Mouse (Mus musculus): Measurements from ENCODE around the gene Otoa. TPM values are rescaled to one million over a fixed set of nuclear protein-coding genes. Genes with fewer than 3 reads are reported as not detected.
A peak's percentile ranks its signal among the peaks of the same experiment; 100 is the strongest.

The Otoa gene
- 0.08 and 0.38 TPM in 2 replicates for polyA plus RNA-seq (2012; rRNA removed)

GRCm38 (mm10) chr7:121081350-121081749 is at the start of gene Otoa:
Gene Otoa, plus strand, starts transcription at chr7:121081650.
- Histone ChIP-seq H3K27me3 (ENCODE audit: control insufficient read depth, insufficient read depth, low read length) (no peaks in the 10 kb centered on the region), H3K36me3 (ENCODE audit: control insufficient read depth, insufficient read depth, low read length) (peaks cover 11% of the 10 kb centered on the region), H3K27ac (ENCODE audit: insufficient read depth, low read depth, low read length) (no peak within 1 kb of the TSS), H3K4me1 (ENCODE audit: control insufficient read depth, insufficient read depth, insufficient read length, low read length) (no peaks in the 10 kb centered on the region), H3K4me3 (ENCODE audit: low read depth, low read length) (no peak within 1 kb of the TSS)
- 84% methylated on average over 4 of the region's 4 CpGs for WGBS
- TF ChIP-seq POLR2A (IDR thresholded peaks at IDR 0.05; ENCODE audit: low read depth, low read length) (no peak), CTCF (IDR thresholded peaks at IDR 0.05; ENCODE audit: extremely low read depth, insufficient read length, insufficient replicate concordance, low read depth, low read length) (no peak)

DNA sequence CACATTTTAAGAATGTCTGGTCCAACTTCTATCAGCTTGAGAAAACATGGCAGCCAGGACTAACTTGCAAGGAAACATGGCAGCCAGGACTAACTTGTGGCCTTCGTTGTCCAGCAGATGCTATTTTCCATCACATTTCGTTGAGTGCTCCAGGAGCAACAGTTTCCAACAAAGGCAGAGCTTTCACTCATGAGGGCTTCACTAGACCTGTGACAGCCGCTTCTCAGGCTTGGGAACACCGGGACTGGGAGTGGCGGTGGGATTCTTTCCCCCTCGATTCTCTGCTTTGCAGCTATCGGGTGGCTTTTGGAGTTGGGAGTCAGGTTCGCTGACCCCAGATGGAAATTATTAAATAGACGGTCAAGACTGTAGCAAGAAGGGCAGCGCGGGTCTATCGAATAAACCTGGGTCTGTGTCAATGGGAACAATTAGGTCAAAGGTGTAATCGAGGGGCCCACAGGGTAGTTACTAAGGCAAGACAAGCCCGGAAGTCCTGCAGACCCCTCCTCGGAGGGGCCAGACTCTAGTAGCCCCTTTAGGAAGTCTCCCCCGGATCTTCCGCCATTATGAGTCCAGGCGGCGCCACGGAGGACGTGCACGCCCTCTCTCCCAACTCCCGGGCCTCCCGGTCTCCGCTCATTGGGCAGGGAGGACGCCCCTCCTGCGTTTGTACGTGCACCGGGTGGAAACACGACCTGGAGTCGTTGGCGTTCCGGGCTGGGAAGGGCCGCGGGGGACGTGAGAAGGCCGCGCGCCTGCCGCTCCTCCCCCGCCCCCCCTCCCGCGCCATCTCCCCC is 47.4 kb upstream of the Otoa start, which contains the start of gene Mettl9:
Gene Mettl9 (plus strand): TSS at position 590 of the 797 bp plus-strand sequence.
- WGBS = 2% methylated on average over 42 of the region's 43 CpGs
- H3K27me3 ChIP-seq (ENCODE audit: control insufficient read depth, insufficient read depth, low read length) = no peaks in the 10 kb centered on the region
- H3K27ac ChIP-seq (ENCODE audit: insufficient read depth, low read depth, low read length) = peak within 1 kb of the TSS; percentile 76
- H3K36me3 ChIP-seq (ENCODE audit: control insufficient read depth, insufficient read depth, low read length) = no peaks in the 10 kb centered on the region
- TF ChIP-seq POLR2A (IDR thresholded peaks at IDR 0.05; ENCODE audit: low read depth, low read length) (peak; percentile 89), CTCF (IDR thresholded peaks at IDR 0.05; ENCODE audit: extremely low read depth, insufficient read length, insufficient replicate concordance, low read depth, low read length) (no peak)
- peaks cover 8% of the 10 kb centered on the region; the same call in 1 of the 2 replicates for H3K4me1 ChIP-seq (ENCODE audit: control insufficient read depth, insufficient read depth, insufficient read length, low read length)
- peak within 1 kb of the TSS; percentile 97 for H3K4me3 ChIP-seq (ENCODE audit: low read depth, low read length)

- no peaks in the 10 kb centered on the region for H3K27me3 ChIP-seq (ENCODE audit: control insufficient read depth, insufficient read depth, low read length)
- peaks cover 8% of the 10 kb centered on the region; the same call in 1 of the 2 replicates for H3K4me1 ChIP-seq (ENCODE audit: control insufficient read depth, insufficient read depth, insufficient read length, low read length)
- no peaks in the 10 kb centered on the region for H3K36me3 ChIP-seq (ENCODE audit: control insufficient read depth, insufficient read depth, low read length)
- H3K4me3 ChIP-seq (ENCODE audit: low read depth, low read length) = peak overlapping the region; percentile 97
- TF ChIP-seq POLR2A (IDR thresholded peaks at IDR 0.05; ENCODE audit: low read depth, low read length) (no peak), CTCF (IDR thresholded peaks at IDR 0.05; ENCODE audit: extremely low read depth, insufficient read length, insufficient replicate concordance, low read depth, low read length) (no peak)
- under 1% methylated on average over 63 of the region's 63 CpGs for WGBS
- peak overlapping the region; percentile 76 for H3K27ac ChIP-seq (ENCODE audit: insufficient read depth, low read depth, low read length)
Observed at GRCm38 (mm10) chr7:121034701-121035141, 46.7 kb upstream of the Otoa start.

DNA sequence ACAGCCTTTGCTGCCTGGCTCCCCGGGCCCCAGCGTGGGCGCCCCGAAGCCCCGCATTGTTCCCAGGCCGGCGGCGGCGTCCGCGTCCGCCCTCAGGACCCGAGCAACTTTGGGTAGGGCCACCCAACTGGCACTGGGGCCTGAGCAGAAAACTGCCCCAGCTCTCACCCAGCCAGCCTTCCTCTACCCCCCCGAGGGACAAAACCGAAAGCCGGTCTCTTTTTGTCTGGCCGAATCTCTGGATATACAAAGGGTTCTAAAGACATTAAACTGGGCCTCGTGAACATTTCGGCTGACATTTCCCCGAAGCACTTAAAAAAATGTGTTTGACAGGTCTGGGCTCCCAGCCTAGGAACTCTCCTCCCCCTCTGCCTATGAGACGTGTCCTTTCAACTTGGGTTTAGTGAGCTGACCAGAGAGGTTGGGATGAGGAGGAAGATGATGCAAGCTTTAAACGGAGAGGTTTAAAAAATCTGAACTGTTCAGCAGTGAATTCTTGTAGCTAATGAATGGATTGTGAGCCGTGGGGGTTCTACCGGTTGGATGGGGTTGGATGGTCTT is 46.2 kb upstream of the Otoa start:
- TF ChIP-seq POLR2A (IDR thresholded peaks at IDR 0.05; ENCODE audit: low read depth, low read length) (no peak), CTCF (IDR thresholded peaks at IDR 0.05; ENCODE audit: extremely low read depth, insufficient read length, insufficient replicate concordance, low read depth, low read length) (no peak)
- peaks cover 8% of the 10 kb centered on the region; the same call in 1 of the 2 replicates for H3K4me1 ChIP-seq (ENCODE audit: control insufficient read depth, insufficient read depth, insufficient read length, low read length)
- no peaks in the 10 kb centered on the region for H3K36me3 ChIP-seq (ENCODE audit: control insufficient read depth, insufficient read depth, low read length)
- H3K27ac ChIP-seq (ENCODE audit: insufficient read depth, low read depth, low read length) = peak overlapping the region; percentile 76
- no peaks in the 10 kb centered on the region for H3K27me3 ChIP-seq (ENCODE audit: control insufficient read depth, insufficient read depth, low read length)
- H3K4me3 ChIP-seq (ENCODE audit: low read depth, low read length) = peak overlapping the region; percentile 97
- under 1% methylated on average over 24 of the region's 24 CpGs for WGBS

- TF ChIP-seq POLR2A (IDR thresholded peaks at IDR 0.05; ENCODE audit: low read depth, low read length) = no peak
- no peak for TF ChIP-seq CTCF (IDR thresholded peaks at IDR 0.05; ENCODE audit: extremely low read depth, insufficient read length, insufficient replicate concordance, low read depth, low read length)
- Histone ChIP-seq H3K4me1 (ENCODE audit: control insufficient read depth, insufficient read depth, insufficient read length, low read length) (peaks cover 19% of the 10 kb centered on the region; the same call in 1 of the 2 replicates), H3K27me3 (ENCODE audit: control insufficient read depth, insufficient read depth, low read length) (no peaks in the 10 kb centered on the region), H3K36me3 (ENCODE audit: control insufficient read depth, insufficient read depth, low read length) (no peaks in the 10 kb centered on the region), H3K27ac (ENCODE audit: insufficient read depth, low read depth, low read length) (no peak overlapping the region), H3K4me3 (ENCODE audit: low read depth, low read length) (no peak overlapping the region)
- WGBS = 75% methylated on average over 4 of the region's 4 CpGs
Observed at GRCm38 (mm10) chr7:121040595-121040994, 40.9 kb upstream of the Otoa start.

DNA sequence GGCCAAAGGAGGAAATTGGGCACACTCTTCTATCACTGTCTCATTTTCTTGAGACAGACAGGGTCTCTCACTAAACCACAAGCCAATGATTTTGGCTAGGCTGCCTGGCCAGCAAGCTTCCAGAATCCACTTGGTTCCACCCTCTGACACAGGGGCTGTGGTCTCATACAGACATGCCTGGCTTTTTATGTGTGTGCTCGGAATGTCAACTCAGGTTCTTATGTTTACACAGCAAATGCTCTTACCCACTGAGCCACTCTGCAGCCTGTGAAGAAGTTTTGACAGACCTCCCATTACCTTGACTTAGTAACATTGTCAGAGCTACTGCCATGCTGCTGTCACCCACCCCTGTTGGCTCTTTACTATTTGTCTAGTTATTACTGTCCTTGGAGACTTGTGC is 39.5 kb upstream of the Otoa start:
- 52% methylated on average over 1 of the region's 1 CpGs for WGBS
- H3K36me3 ChIP-seq (ENCODE audit: control insufficient read depth, insufficient read depth, low read length) = no peaks in the 10 kb centered on the region
- H3K27ac ChIP-seq (ENCODE audit: insufficient read depth, low read depth, low read length) = no peak overlapping the region
- TF ChIP-seq CTCF (IDR thresholded peaks at IDR 0.05; ENCODE audit: extremely low read depth, insufficient read length, insufficient replicate concordance, low read depth, low read length) = no peak
- TF ChIP-seq POLR2A (IDR thresholded peaks at IDR 0.05; ENCODE audit: low read depth, low read length) = no peak
- peaks cover 17% of the 10 kb centered on the region; the same call in 1 of the 2 replicates for H3K4me1 ChIP-seq (ENCODE audit: control insufficient read depth, insufficient read depth, insufficient read length, low read length)
- H3K27me3 ChIP-seq (ENCODE audit: control insufficient read depth, insufficient read depth, low read length) = no peaks in the 10 kb centered on the region
- H3K4me3 ChIP-seq (ENCODE audit: low read depth, low read length) = no peak overlapping the region

DNA sequence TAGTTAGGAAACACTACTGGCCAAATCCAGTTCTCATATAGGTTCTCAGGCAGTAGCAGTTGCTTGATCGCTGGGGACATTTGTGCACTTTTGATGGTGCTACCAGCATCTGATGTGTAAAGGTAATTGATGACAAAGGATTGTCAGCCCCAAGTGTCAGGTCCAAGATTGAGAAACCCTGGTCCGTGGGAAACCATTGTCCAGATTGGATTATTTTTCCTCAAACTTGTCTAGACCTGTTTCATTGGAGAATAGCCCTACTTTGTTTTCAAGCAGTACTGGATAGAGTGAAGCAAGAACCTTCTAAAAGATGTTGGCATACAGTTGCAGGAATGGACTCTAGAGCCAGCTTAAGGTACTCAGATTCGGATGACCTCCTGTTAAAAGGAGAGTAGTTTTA is 38.4 kb upstream of the Otoa start:
- H3K27ac ChIP-seq (ENCODE audit: insufficient read depth, low read depth, low read length) = peak overlapping the region; percentile 58; the same call in 1 of the 2 replicates

More for the DNA sequence above, 38.4 kb upstream of the Otoa start:
- H3K27me3 ChIP-seq (ENCODE audit: control insufficient read depth, insufficient read depth, low read length) = no peaks in the 10 kb centered on the region
- 91% methylated on average over 3 of the region's 3 CpGs for WGBS
- no peak overlapping the region for H3K4me3 ChIP-seq (ENCODE audit: low read depth, low read length)
- H3K36me3 ChIP-seq (ENCODE audit: control insufficient read depth, insufficient read depth, low read length) = no peaks in the 10 kb centered on the region
- no peak for TF ChIP-seq POLR2A (IDR thresholded peaks at IDR 0.05; ENCODE audit: low read depth, low read length)
- TF ChIP-seq CTCF (IDR thresholded peaks at IDR 0.05; ENCODE audit: extremely low read depth, insufficient read length, insufficient replicate concordance, low read depth, low read length) = no peak
- H3K4me1 ChIP-seq (ENCODE audit: control insufficient read depth, insufficient read depth, insufficient read length, low read length) = peaks cover 19% of the 10 kb centered on the region; the same call in 1 of the 2 replicates

All from small intestine, adult 2 months (tissue).